Mouse (Mus musculus): ENCODE results near the gene Col23a1. TPM values are rescaled to one million over a fixed set of nuclear protein-coding genes. Genes with fewer than 3 reads are reported as not detected.

The Col23a1 gene
- polyA plus RNA-seq, 1 experiment, result 4.4 TPM

DNA sequence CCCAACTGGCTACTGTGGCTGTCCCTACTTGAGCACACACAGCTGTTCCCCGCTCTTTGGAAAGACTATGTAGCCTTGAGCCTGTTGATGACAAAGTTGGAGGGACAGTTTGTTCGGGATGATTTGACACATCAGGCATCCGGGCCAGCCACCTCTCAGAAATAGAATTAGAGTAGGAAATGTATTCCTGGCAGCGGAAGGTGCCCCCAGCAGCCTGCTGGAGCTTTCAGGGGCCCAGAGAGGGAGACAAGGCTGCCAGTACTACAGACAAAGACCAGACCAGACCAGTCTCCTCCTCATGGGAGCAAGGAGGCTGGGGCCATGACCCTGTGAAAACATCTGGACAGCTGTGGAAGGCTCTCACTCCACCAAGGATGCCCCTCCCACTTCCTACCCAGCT is 53.6 kb downstream of the Col23a1 start:
- no peak for TF ChIP-seq CTCF (IDR thresholded peaks at IDR 0.05; ENCODE audit: extremely low read depth, insufficient read length, insufficient replicate concordance, low read depth, low read length)
- no peak for TF ChIP-seq POLR2A (IDR thresholded peaks at IDR 0.05; ENCODE audit: low read depth, low read length)
- H3K27me3 ChIP-seq (ENCODE audit: control insufficient read depth, insufficient read depth, low read length), result no peaks in the 10 kb centered on the region
- WGBS, result 78% methylated on average over 4 of the region's 4 CpGs

DNA sequence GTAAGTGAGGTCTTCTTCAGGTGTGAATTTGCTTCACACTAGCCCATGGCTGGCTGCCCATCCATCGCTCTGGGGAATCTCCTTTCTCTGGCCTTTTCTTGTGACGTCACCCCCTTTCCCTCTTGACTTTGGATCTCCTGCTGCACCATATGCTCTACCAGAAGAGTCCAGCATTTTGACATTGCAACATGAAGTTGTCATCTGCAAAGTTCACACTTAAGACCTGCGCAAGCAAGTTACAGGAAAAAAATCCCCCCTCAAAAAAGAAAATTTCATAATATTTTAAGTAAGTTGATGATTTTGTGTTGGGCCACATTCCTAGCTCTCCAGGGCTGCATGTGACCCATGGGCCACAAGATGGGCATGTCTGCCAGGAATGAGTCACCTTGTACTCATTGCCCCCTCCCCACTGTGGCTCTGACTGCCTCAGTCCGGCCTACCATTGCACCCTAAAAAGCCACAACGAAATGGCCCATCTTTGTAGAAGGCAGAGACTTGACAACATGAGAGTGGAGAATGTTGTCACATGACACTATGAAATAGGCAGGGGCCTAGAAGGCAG is 54.1 kb downstream of the Col23a1 start:
- H3K4me3 ChIP-seq (ENCODE audit: low read depth, low read length), result no peak overlapping the region
- no peaks in the 10 kb centered on the region for H3K36me3 ChIP-seq (ENCODE audit: control insufficient read depth, insufficient read depth, low read length)
- 92% methylated on average over 5 of the region's 5 CpGs for WGBS
- H3K27me3 ChIP-seq (ENCODE audit: control insufficient read depth, insufficient read depth, low read length), result no peaks in the 10 kb centered on the region
- H3K27ac ChIP-seq (ENCODE audit: insufficient read depth, low read depth, low read length), result no peak overlapping the region
- no peaks in the 10 kb centered on the region for H3K4me1 ChIP-seq (ENCODE audit: control insufficient read depth, insufficient read depth, insufficient read length, low read length)
- no peak for TF ChIP-seq POLR2A (IDR thresholded peaks at IDR 0.05; ENCODE audit: low read depth, low read length)

More for the DNA sequence above, 53.6 kb downstream of the Col23a1 start:
- Histone ChIP-seq H3K27ac (ENCODE audit: insufficient read depth, low read depth, low read length) (no peak overlapping the region), H3K36me3 (ENCODE audit: control insufficient read depth, insufficient read depth, low read length) (no peaks in the 10 kb centered on the region), H3K4me3 (ENCODE audit: low read depth, low read length) (no peak overlapping the region), H3K4me1 (ENCODE audit: control insufficient read depth, insufficient read depth, insufficient read length, low read length) (no peaks in the 10 kb centered on the region)

DNA sequence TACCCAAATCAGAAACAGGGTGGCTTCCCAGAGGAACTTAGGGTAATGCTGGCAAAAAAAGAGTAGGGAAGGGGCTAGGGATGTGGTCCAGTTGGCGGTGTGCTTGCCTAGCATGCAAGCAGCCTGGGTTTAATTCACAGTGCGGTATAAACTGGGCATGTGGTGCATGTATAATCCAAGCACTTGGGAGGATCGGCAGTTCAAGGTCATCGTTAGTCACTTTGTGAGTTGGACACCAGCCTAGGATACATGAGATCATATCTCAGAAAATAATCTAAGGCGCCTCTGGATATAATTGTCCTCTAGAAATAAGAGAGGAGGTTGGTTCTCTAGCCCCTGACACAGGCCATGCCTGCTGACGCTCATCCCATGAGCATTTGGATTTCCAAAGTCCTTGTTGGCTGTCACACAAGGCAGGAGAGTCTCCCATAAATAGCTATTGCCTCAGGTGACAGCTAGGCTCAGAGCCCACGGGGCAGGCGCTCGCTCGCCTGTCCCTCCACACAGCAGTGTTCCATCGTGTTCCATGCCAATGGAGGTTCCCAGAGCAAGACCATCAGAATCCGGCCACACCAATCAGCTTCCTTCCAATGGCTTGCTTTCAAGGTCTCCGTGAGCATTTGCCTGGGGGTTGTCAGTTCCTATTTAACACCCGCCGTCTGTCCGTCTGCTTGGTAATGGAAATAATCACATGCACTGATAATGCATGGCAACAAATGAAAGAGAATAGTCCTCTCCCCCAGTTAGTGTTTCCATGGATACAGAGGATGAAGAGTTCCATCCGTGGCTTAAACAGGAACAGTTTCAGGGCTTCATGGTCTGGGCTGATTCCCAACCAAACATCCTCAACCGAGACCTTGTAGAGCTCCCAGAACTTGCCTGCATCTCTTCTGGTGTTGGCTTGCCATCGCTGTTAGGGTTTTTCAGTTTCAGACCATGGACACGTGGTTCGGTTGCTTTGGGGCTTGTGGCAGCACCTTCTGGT is 56.1 kb downstream of the Col23a1 start:
- H3K27ac ChIP-seq (ENCODE audit: insufficient read depth, low read depth, low read length), result no peak overlapping the region
- H3K27me3 ChIP-seq (ENCODE audit: control insufficient read depth, insufficient read depth, low read length), result no peaks in the 10 kb centered on the region
- WGBS, result 85% methylated on average over 21 of the region's 21 CpGs
- no peaks in the 10 kb centered on the region for H3K4me1 ChIP-seq (ENCODE audit: control insufficient read depth, insufficient read depth, insufficient read length, low read length)
- no peak overlapping the region for H3K4me3 ChIP-seq (ENCODE audit: low read depth, low read length)
- no peaks in the 10 kb centered on the region for H3K36me3 ChIP-seq (ENCODE audit: control insufficient read depth, insufficient read depth, low read length)
- TF ChIP-seq POLR2A (IDR thresholded peaks at IDR 0.05; ENCODE audit: low read depth, low read length) (no peak), CTCF (IDR thresholded peaks at IDR 0.05; ENCODE audit: extremely low read depth, insufficient read length, insufficient replicate concordance, low read depth, low read length) (no peak)

DNA sequence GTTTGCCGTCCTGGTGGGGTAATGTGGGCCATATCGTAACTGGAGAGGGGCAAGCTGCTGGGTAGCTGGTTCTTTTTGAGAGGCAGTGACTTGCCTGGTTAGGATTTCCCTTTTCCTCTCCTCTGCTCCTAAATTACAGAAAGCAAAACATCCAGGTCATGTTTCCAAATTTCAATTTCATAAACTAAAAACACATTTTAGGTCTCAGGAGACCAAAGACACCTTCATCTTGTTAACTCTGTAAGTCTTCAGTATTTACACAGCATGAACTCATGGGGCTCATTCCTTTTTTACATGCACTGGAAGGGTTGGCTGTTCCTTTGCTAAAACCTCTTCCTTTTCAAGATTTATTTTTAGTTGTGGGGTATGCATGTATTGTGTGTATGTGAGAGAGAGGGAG is 58.0 kb downstream of the Col23a1 start:
- WGBS, result 87% methylated on average over 2 of the region's 2 CpGs
- no peaks in the 10 kb centered on the region for H3K4me1 ChIP-seq (ENCODE audit: control insufficient read depth, insufficient read depth, insufficient read length, low read length)

DNA sequence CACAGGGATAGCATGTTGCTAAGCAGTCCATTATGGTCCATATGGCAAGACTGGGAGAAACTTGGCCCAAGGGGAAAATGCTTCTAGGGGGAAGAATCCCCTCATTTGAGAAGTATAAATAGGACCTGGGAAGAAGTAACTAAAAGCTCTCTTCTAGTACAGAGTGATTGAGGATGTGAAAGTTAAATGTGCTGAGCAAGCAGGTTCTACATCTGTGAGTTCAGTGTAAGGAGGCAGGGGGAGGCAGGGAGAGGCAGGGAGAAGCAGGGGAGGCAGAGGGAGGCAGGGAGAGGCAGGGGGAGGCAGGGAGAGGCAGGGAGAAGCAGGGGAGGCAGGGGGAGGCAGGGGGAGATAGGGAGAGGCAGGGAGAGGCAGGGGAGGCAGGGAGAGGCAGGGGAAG is 59.9 kb downstream of the Col23a1 start:
- no peak for TF ChIP-seq POLR2A (IDR thresholded peaks at IDR 0.05; ENCODE audit: low read depth, low read length)
- no peak for TF ChIP-seq CTCF (IDR thresholded peaks at IDR 0.05; ENCODE audit: extremely low read depth, insufficient read length, insufficient replicate concordance, low read depth, low read length)
- Histone ChIP-seq H3K4me1 (ENCODE audit: control insufficient read depth, insufficient read depth, insufficient read length, low read length) (no peaks in the 10 kb centered on the region), H3K4me3 (ENCODE audit: low read depth, low read length) (no peak overlapping the region), H3K27me3 (ENCODE audit: control insufficient read depth, insufficient read depth, low read length) (no peaks in the 10 kb centered on the region), H3K27ac (ENCODE audit: insufficient read depth, low read depth, low read length) (no peak overlapping the region), H3K36me3 (ENCODE audit: control insufficient read depth, insufficient read depth, low read length) (no peaks in the 10 kb centered on the region)

More for the DNA sequence above, 58.0 kb downstream of the Col23a1 start:
- Histone ChIP-seq H3K4me3 (ENCODE audit: low read depth, low read length) (no peak overlapping the region), H3K27ac (ENCODE audit: insufficient read depth, low read depth, low read length) (no peak overlapping the region), H3K36me3 (ENCODE audit: control insufficient read depth, insufficient read depth, low read length) (no peaks in the 10 kb centered on the region), H3K27me3 (ENCODE audit: control insufficient read depth, insufficient read depth, low read length) (no peaks in the 10 kb centered on the region)
- no peak for TF ChIP-seq POLR2A (IDR thresholded peaks at IDR 0.05; ENCODE audit: low read depth, low read length)
- no peak for TF ChIP-seq CTCF (IDR thresholded peaks at IDR 0.05; ENCODE audit: extremely low read depth, insufficient read length, insufficient replicate concordance, low read depth, low read length)

DNA sequence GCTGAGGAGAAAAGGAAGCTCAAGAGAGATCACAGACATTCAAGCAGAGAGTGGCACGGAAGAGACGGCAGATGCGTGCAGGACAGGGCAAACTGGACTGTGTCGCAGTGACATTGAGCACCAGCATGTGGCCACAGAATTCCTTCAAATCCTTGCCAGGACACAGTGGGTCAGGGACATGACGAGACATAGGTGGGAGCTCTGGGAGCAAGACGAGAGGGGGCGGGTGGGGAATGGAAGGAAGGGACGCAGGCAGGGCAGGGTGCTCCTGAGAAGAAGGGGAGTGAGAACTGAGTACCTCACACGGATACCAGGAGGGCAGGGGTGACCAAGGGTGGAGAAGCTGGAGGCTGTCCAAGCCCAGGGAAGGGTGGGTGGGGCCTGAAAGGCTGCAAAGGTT is 61.4 kb downstream of the Col23a1 start:
- TF ChIP-seq CTCF (IDR thresholded peaks at IDR 0.05; ENCODE audit: extremely low read depth, insufficient read length, insufficient replicate concordance, low read depth, low read length) (no peak), POLR2A (IDR thresholded peaks at IDR 0.05; ENCODE audit: low read depth, low read length) (no peak)
- 77% methylated on average over 9 of the region's 9 CpGs for WGBS
- H3K36me3 ChIP-seq (ENCODE audit: control insufficient read depth, insufficient read depth, low read length), result no peaks in the 10 kb centered on the region

DNA sequence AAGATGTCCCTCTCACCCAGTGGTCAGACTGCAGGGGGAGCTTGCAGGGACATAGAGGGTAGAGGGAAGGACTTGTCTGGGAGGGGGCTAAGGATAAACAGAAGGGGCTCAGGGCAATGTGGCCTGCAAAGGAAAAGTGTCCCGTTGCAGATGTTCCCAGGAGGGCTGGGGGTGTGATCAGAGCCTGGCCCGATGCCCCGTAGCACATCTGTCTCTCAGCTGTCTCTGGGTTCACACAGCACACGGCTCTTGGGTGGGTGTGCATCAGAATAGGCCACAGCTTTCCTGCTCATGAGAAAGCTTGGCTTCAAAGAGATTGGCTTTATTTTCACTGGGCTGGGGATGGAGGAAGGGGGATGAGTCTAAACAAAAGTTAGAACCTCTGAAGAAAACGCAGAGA is 62.1 kb downstream of the Col23a1 start:
- Histone ChIP-seq H3K36me3 (ENCODE audit: control insufficient read depth, insufficient read depth, low read length) (no peaks in the 10 kb centered on the region), H3K4me1 (ENCODE audit: control insufficient read depth, insufficient read depth, insufficient read length, low read length) (no peaks in the 10 kb centered on the region), H3K4me3 (ENCODE audit: low read depth, low read length) (no peak overlapping the region), H3K27me3 (ENCODE audit: control insufficient read depth, insufficient read depth, low read length) (no peaks in the 10 kb centered on the region), H3K27ac (ENCODE audit: insufficient read depth, low read depth, low read length) (no peak overlapping the region)
- WGBS, result 63% methylated on average over 5 of the region's 5 CpGs
- TF ChIP-seq POLR2A (IDR thresholded peaks at IDR 0.05; ENCODE audit: low read depth, low read length) (no peak), CTCF (IDR thresholded peaks at IDR 0.05; ENCODE audit: extremely low read depth, insufficient read length, insufficient replicate concordance, low read depth, low read length) (no peak)

More for the DNA sequence above, 61.4 kb downstream of the Col23a1 start:
- Histone ChIP-seq H3K4me3 (ENCODE audit: low read depth, low read length) (no peak overlapping the region), H3K27ac (ENCODE audit: insufficient read depth, low read depth, low read length) (no peak overlapping the region), H3K27me3 (ENCODE audit: control insufficient read depth, insufficient read depth, low read length) (no peaks in the 10 kb centered on the region), H3K4me1 (ENCODE audit: control insufficient read depth, insufficient read depth, insufficient read length, low read length) (no peaks in the 10 kb centered on the region)
